Mouse (Mus musculus) bone marrow, adult 2 months (tissue): ENCODE results near the gene Fgd6. TPM values are rescaled to one million over a fixed set of nuclear protein-coding genes. Genes with fewer than 3 reads are reported as not detected.

Source experiments
- H3K27ac ChIP-seq: fragments of 200-500 bp; 2 replicates; pipeline ENCODE4 v1.5.1; 2012; ENCODE audit warnings: low read depth, mild to moderate bottlenecking, control low read depth, inconsistent platforms, low read length; ENCODE audit not compliant: control insufficient read depth, poor library complexity, insufficient read depth
- H3K4me1 ChIP-seq: fragments of 200-500 bp; 2 replicates; pipeline ENCODE4 v1.6.1; 2011; ENCODE audit warnings: low read length; ENCODE audit not compliant: control insufficient read depth, insufficient read depth
- H3K4me3 ChIP-seq: fragments of 200-500 bp; replicated peaks from 2 replicates; pipeline ENCODE3; 2011; ENCODE audit warnings: mild to moderate bottlenecking, low read depth, low read length, control low read depth; ENCODE audit not compliant: control insufficient read depth
- CTCF ChIP-seq: fragments of 200-500 bp; IDR thresholded peaks from 2 replicates; pipeline ENCODE4 v1.5.1; 2011; ENCODE audit warnings: low read length, control low read depth; ENCODE audit not compliant: control insufficient read depth, insufficient read depth
- POLR2A ChIP-seq: fragments of 200-500 bp; IDR thresholded peaks from 2 replicates; pipeline ENCODE4 v1.6.1; 2011; ENCODE audit warnings: low read depth, mild to moderate bottlenecking, control low read depth, low read length, borderline replicate concordance; ENCODE audit not compliant: control insufficient read depth
- WGBS: fragments of 180-500 bp; shearing (Covaris S2); methylation state at CpG from one replicate; pipeline ENCODE4 v1.1.7; 2018; 5-methylcytosine and 5-hydroxymethylcytosine counted together
- polyA plus RNA-seq: library from polyadenylated mRNA; stranded (reverse); fragments of >200 nt; gene quantifications from 2 replicates; pipeline ENCODE4 v1.2.4, GENCODE M21; 2011; ENCODE audit warnings: low replicate concordance; ENCODE audit not compliant: missing spikeins, insufficient read depth, insufficient read length

Fgd6 gene
- polyA plus RNA-seq, 1 experiment: 4.0 TPM

DNA sequence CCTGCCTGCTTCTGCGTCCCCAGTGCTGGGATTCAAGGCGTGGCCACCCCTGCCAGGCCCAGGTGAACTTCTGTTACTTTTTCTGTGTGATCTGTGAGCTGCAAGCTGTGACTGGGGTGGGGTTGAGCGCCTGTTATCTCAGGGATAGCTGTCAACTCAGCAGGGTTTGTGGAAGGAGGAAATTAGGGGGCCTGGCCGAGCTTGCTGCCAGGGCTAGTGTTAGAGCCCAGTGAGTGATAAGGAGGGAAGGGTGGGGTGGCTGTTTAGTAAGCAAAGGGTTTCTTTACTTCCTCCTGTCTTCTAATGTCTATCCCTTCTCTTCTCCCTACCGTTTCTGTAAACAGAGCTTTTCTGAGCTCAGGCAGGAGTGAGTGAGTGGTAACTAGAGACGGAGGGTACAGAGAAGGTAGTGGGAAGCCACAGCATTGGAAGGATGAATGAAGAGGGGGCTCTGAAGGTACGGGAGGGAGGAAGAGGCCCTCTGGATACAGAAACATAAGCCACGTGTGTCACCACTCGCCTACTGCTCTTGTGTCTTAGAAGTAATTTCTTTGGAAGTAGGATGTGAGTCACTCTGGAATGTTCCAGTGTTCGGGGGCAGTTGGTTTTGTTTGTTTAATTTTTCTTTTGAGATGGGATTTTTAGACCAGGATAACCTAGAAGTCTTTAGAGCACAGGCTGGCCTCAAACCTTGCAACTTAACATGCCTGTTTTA lies 12.2 kb downstream of the Fgd6 start:
- Histone ChIP-seq H3K4me1 (peaks cover 2% of the 10 kb centered on the region; the same call in 1 of the 2 replicates), H3K4me3 (no peak overlapping the region), H3K27ac (no peak overlapping the region)
- TF ChIP-seq CTCF (no peak), POLR2A (no peak)
- 37% methylated on average over 10 of the region's 10 CpGs for WGBS

DNA sequence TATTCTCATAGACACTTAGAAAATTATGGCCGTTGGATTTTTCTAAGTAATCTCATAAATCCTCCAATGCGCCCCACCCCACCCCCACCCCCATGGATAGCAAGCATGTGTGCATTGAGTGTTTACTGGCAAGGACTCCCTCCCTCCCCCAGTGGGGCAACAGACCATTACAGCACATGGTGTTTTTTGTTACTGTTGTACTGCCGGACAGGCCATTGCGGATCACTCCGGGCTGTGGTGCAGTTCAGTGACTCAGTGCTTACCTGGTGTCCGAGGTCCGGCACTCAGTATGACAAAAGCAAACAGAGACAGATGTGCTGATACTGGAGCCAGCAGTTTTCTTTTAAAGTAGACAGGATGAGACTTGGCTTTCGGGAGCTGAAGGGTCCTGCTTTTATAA lies 13.3 kb downstream of the Fgd6 start:
- H3K4me1 ChIP-seq: peaks cover 2% of the 10 kb centered on the region; the same call in 1 of the 2 replicates
- TF ChIP-seq POLR2A (no peak), CTCF (no peak)
- H3K27ac ChIP-seq: no peak overlapping the region
- H3K4me3 ChIP-seq: no peak overlapping the region
- WGBS: 85% methylated on average over 8 of the region's 8 CpGs

DNA sequence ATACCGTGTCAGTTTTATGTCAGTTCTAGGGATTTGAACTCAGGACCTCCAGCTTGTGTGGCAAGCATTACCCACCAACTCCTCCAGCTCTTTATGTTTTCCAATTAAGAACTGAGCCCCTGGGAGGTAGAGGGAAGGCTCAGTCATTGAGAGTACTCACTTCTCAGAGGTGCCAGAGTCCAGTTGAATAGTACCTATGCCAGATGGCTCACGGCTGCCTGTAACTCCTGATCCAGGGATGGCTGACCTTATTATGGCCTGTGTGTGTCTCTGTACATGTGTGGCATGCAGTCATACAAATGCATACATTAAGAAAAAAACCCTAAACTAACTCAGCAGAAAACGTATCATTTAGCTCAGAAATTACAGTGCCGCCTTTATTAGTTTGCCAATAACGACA lies 14.9 kb downstream of the Fgd6 start:
- H3K4me3 ChIP-seq: no peak overlapping the region
- H3K4me1 ChIP-seq: peaks cover 2% of the 10 kb centered on the region; the same call in 1 of the 2 replicates
- TF ChIP-seq POLR2A (no peak), CTCF (no peak)
- WGBS: 96% methylated on average over 5 of the region's 5 CpGs
- no peak overlapping the region for H3K27ac ChIP-seq

DNA sequence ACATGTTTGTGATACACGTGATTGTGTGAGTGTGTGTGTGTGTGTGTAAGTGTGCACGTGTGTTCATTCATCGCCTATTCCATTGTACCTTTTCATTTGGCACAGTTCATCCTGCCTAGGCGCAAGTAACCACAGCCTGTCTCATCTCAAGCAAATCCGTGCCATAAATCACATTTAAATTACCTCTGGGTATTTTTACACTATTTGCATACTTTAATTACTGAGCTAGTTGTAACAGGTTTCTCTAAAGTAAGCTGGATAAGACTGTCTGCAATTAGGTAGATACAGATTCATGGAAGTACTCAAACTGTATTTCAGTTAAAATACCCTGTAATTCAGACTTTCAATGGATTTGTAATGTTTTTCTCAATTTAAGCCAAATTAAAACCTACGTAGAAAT lies 20.7 kb downstream of the Fgd6 start:
- Histone ChIP-seq H3K4me3 (no peak overlapping the region), H3K27ac (no peak overlapping the region), H3K4me1 (peaks cover 2% of the 10 kb centered on the region; the same call in 1 of the 2 replicates)
- no peak for TF ChIP-seq CTCF
- no peak for TF ChIP-seq POLR2A
- 84% methylated on average over 6 of the region's 6 CpGs for WGBS

- Histone ChIP-seq H3K4me1 (peaks cover 2% of the 10 kb centered on the region; the same call in 1 of the 2 replicates), H3K4me3 (no peak overlapping the region), H3K27ac (no peak overlapping the region)
- WGBS: 78% methylated on average over 8 of the region's 8 CpGs
- TF ChIP-seq CTCF (no peak), POLR2A (no peak)
Measured at GRCm38 (mm10) chr10:94059618-94060055, 23.8 kb downstream of the Fgd6 start.

- no peak overlapping the region for H3K27ac ChIP-seq
- 32% methylated on average over 8 of the region's 8 CpGs for WGBS
- TF ChIP-seq POLR2A: no peak
- TF ChIP-seq CTCF: no peak
- no peak overlapping the region for H3K4me3 ChIP-seq
- H3K4me1 ChIP-seq: peaks cover 2% of the 10 kb centered on the region; the same call in 1 of the 2 replicates
Measured at GRCm38 (mm10) chr10:94060190-94060589, 24.4 kb downstream of the Fgd6 start.

GRCm38 (mm10) chr10:94062357-94062756 lies 26.6 kb downstream of the Fgd6 start:
- Histone ChIP-seq H3K4me3 (no peak overlapping the region), H3K27ac (no peak overlapping the region), H3K4me1 (no peaks in the 10 kb centered on the region)
- WGBS: 84% methylated on average over 5 of the region's 5 CpGs
- TF ChIP-seq CTCF (no peak), POLR2A (no peak)

- Histone ChIP-seq H3K27ac (no peak overlapping the region), H3K4me1 (no peaks in the 10 kb centered on the region), H3K4me3 (no peak overlapping the region)
- no peak for TF ChIP-seq POLR2A
- TF ChIP-seq CTCF: no peak
- 83% methylated on average over 3 of the region's 3 CpGs for WGBS
Measured at GRCm38 (mm10) chr10:94066896-94067295, 31.1 kb downstream of the Fgd6 start.
